Mouse (Mus musculus): ENCODE results near the gene Clstn2.

- TF ChIP-seq CTCF (IDR thresholded peaks at IDR 0.05; ENCODE audit: low read depth, low read length) (no peak), POLR2A (IDR thresholded peaks at IDR 0.05; ENCODE audit: extremely low read depth, insufficient read depth, low read length) (no peak)
Observed at GRCm38 (mm10) chr9:97408142-97408541, 624.8 kb downstream of the Clstn2 start.

Measured in liver, adult 2 months (tissue).